Mouse (Mus musculus) midbrain, postnatal 0 days (tissue): ENCODE measurements at regions not wholly inside any gene's neighbourhood (a gene's known extent, or its start where the extent isn't known, plus 50 kb on each side); places are given as distances from the start of the nearest gene placed in this dataset.

ENCODE experiments used
- ATAC-seq: fragments of 200-750 bp; cut with Nextera tagmentation; 2 replicates; pipeline ENCODE4 v1.8.0; 2017; ENCODE audit warnings: moderate number of reproducible peaks, mild to moderate bottlenecking, moderate TSS enrichment, moderate library complexity; ENCODE audit not compliant: low FRiP score
- DNase-seq: peaks from one replicate; pipeline ENCODE4 v3.0.0-alpha.2; 2015; ENCODE audit warnings: low spot score
- H3K27ac ChIP-seq: fragments of 300-500 bp; sonication (generic); 2 replicates; pipeline ENCODE4 v1.5.1; 2014; ENCODE audit warnings: low read depth, mild to moderate bottlenecking, low read length, mixed read lengths
- H3K27me3 ChIP-seq: fragments of 300-500 bp; sonication (generic); 2 replicates; pipeline ENCODE4 v1.6.1; 2014; ENCODE audit warnings: low read length, control low read depth, mixed read lengths; ENCODE audit not compliant: insufficient read depth
- H3K36me3 ChIP-seq: fragments of 300-500 bp; sonication (generic); 2 replicates; pipeline ENCODE4 v1.6.1; 2014; ENCODE audit warnings: low read length, control low read depth, mixed read lengths; ENCODE audit not compliant: insufficient read depth
- H3K4me1 ChIP-seq: fragments of 300-500 bp; sonication (generic); 2 replicates; pipeline ENCODE4 v1.6.1; 2014; ENCODE audit warnings: mild to moderate bottlenecking, control low read depth, antibody characterized with exemption, low read length, mixed read lengths; ENCODE audit not compliant: insufficient read depth
- H3K4me2 ChIP-seq: fragments of 300-500 bp; sonication (generic); 2 replicates; pipeline ENCODE4 v1.6.1; 2014; ENCODE audit warnings: low read depth, mild to moderate bottlenecking, low read length, mixed read lengths; ENCODE audit not compliant: poor library complexity, severe bottlenecking
- H3K4me3 ChIP-seq: fragments of 300-500 bp; sonication (generic); 2 replicates; pipeline ENCODE4 v1.5.1; 2014; ENCODE audit warnings: low read depth, mild to moderate bottlenecking, low read length, moderate library complexity
- H3K9ac ChIP-seq: fragments of 300-500 bp; sonication (generic); replicated peaks from 2 replicates; pipeline ENCODE4 v1.6.1; 2014; ENCODE audit warnings: mild to moderate bottlenecking, low read length, moderate library complexity, mixed read lengths; ENCODE audit not compliant: poor library complexity, severe bottlenecking
- H3K9me3 ChIP-seq: fragments of 300-500 bp; sonication (generic); 2 replicates; pipeline ENCODE4 v1.6.1; 2016; ENCODE audit warnings: low read length, control low read depth
- CTCF ChIP-seq: IDR thresholded peaks from 2 replicates; pipeline ENCODE4 v1.5.1; 2016; ENCODE audit warnings: antibody characterized with exemption, mild to moderate bottlenecking
- WGBS: fragments of 180-500 bp; shearing (Covaris S2); extraction: QIAGEN DNeasy Blood & Tissue Kit; methylation state at CpG from one replicate; pipeline ENCODE4 v1.1.7; 2014; 5-methylcytosine and 5-hydroxymethylcytosine counted together

DNA sequence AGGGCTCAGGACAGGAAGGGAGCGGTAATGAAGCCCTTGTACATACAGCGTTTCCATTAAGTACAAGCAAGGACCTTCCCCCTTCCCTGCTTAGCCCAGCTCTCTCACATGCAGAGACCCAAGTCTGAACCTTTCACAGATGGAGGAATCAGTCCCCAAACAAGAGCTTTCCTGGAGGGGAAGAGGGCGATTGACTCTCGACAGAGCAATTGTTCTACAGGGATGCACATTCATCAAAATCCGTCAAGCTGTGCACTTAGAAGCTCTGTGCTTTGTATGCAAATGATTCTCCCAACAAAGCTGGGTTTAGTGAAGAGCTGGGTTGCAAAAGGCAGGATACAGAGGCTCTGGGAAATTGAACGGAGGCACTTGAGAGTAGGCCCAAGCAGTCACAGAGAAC lies 141.1 kb upstream of the Haao start:
- 27% methylated on average over 6 of the region's 6 CpGs for WGBS
- no peak overlapping the region for H3K9ac ChIP-seq
- H3K4me3 ChIP-seq = no peak overlapping the region
- DNase-seq (no peak), ATAC-seq (no peak)
- H3K36me3 ChIP-seq = no peaks in the 10 kb centered on the region
- H3K9me3 ChIP-seq = no peaks in the 10 kb centered on the region
- no peaks in the 10 kb centered on the region for H3K27me3 ChIP-seq
- H3K4me2 ChIP-seq = no peak overlapping the region
- no peak for TF ChIP-seq CTCF
- H3K27ac ChIP-seq = no peak overlapping the region
- 0 out of 2 replicates have a peak, but pooled peaks cover 4% of the 10 kb centered on the region for H3K4me1 ChIP-seq

- Histone ChIP-seq H3K9ac (no peak overlapping the region), H3K4me3 (no peak overlapping the region), H3K27ac (no peak overlapping the region), H3K27me3 (no peaks in the 10 kb centered on the region), H3K9me3 (no peaks in the 10 kb centered on the region), H3K4me2 (no peak overlapping the region), H3K4me1 (0 out of 2 replicates have a peak, but pooled peaks cover 4% of the 10 kb centered on the region), H3K36me3 (no peaks in the 10 kb centered on the region)
- ATAC-seq = no peak
- 95% methylated on average over 5 of the region's 5 CpGs for WGBS
- no peak for DNase-seq
- TF ChIP-seq CTCF = no peak
These were observed 140.4 kb upstream of the Haao start for GRCm38 (mm10) chr17:83988165-83988564.

DNA sequence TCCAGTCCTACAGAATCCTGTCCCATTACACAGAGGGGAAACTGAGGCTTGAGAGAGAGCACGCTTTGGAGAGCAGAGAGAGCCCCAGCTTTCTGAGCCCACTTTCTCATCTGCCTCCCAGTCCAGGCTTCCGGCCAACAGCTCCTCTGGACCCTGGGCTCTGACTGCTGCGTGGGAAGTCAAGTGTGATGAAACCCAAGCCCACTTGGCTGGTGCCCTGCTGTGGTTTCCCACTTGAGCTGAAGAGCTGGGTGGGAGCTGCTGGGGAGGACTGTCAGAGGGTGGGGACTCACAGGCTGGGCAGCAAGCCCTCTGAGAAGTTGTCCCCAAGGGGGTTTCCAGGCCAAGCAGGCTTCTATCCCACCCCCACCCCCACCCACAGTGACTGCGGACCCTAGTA lies 139.9 kb upstream of the Haao start:
- no peaks in the 10 kb centered on the region for H3K9me3 ChIP-seq
- ATAC-seq (no peak), DNase-seq (no peak)
- 89% methylated on average over 4 of the region's 4 CpGs for WGBS
- no peak overlapping the region for H3K4me3 ChIP-seq
- no peaks in the 10 kb centered on the region for H3K36me3 ChIP-seq
- H3K4me1 ChIP-seq = 0 out of 2 replicates have a peak, but pooled peaks cover 4% of the 10 kb centered on the region
- H3K4me2 ChIP-seq = no peak overlapping the region
- H3K27me3 ChIP-seq = no peaks in the 10 kb centered on the region
- no peak overlapping the region for H3K27ac ChIP-seq
- no peak overlapping the region for H3K9ac ChIP-seq
- no peak for TF ChIP-seq CTCF

DNA sequence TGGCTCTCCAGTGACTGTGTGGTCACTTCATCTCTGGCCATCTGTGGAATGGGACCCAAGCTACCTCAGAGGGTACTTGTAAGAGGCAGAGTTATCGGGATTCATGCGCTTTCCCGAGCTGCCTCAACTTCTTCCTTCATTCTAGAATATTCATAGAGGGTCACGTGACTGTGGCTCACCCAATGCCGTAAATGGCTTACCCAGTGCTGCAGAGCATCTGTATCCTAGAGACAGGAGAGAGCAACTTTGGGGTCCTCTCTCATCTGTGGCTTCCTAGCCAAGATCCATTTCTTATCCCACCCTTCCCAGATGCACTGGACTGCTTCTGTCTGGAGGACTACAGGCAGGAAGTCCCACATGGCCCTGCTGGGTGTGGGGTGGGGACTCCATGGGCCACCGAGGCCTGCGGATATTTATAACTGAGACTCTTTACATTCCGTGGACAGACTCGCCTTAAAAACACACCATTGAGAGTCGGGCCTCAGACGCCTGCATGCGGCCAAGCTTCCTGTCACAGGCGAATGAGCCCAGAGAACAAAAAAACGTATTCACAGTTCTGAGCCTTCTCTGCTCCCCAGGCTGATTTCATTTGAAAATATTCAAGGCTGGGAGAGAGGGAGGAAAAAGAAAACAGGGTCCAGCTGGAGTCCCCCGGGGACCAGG lies 138.3 kb upstream of the Haao start:
- no peak for TF ChIP-seq CTCF
- H3K36me3 ChIP-seq = no peaks in the 10 kb centered on the region

GRCm38 (mm10) chr17:83985333-83985790 lies 137.6 kb upstream of the Haao start:
- TF ChIP-seq CTCF = no peak
- 51% methylated on average over 17 of the region's 17 CpGs for WGBS
- DNase-seq (no peak), ATAC-seq (no peak)
- Histone ChIP-seq H3K27ac (0 out of 2 replicates have a peak overlapping the region, but pooled peaks have one; percentile 49), H3K9me3 (no peaks in the 10 kb centered on the region), H3K36me3 (no peaks in the 10 kb centered on the region), H3K4me1 (0 out of 2 replicates have a peak, but pooled peaks cover 7% of the 10 kb centered on the region), H3K27me3 (no peaks in the 10 kb centered on the region), H3K4me2 (no peak overlapping the region), H3K9ac (no peak overlapping the region), H3K4me3 (no peak overlapping the region)

More for the DNA sequence above, 138.3 kb upstream of the Haao start:
- 40% methylated on average over 15 of the region's 15 CpGs for WGBS
- Histone ChIP-seq H3K27ac (peak overlapping the region; percentile 49), H3K9ac (no peak overlapping the region), H3K4me1 (0 out of 2 replicates have a peak, but pooled peaks cover 7% of the 10 kb centered on the region), H3K27me3 (no peaks in the 10 kb centered on the region), H3K4me3 (no peak overlapping the region), H3K9me3 (no peaks in the 10 kb centered on the region), H3K4me2 (no peak overlapping the region)
- DNase-seq = peak; percentile 48
- peak; percentile 51; the same call in 1 of the 2 replicates for ATAC-seq

- no peak for ATAC-seq
- Histone ChIP-seq H3K36me3 (no peaks in the 10 kb centered on the region), H3K4me1 (0 out of 2 replicates have a peak, but pooled peaks cover 7% of the 10 kb centered on the region), H3K9me3 (no peaks in the 10 kb centered on the region), H3K4me2 (no peak overlapping the region), H3K9ac (no peak overlapping the region), H3K27me3 (no peaks in the 10 kb centered on the region), H3K27ac (no peak overlapping the region), H3K4me3 (no peak overlapping the region)
- WGBS = 95% methylated on average over 9 of the region's 9 CpGs
- no peak for TF ChIP-seq CTCF
- no peak for DNase-seq
These were observed 136.2 kb upstream of the Haao start for GRCm38 (mm10) chr17:83983837-83984388.
